Mouse (Mus musculus) adrenal gland, postnatal 4 days (tissue): ENCODE measurements around the gene Cutal. TPM values are rescaled to one million over a fixed set of nuclear protein-coding genes. Genes with fewer than 3 reads are reported as not detected.
A peak's percentile ranks its signal among the peaks of the same experiment; 100 is the strongest.

Experiments
- DNase-seq, 2 experiments: peaks; one replicate each; pipeline ENCODE4 v3.0.0; 2021 to 2022; ENCODE audit warnings: low spot score in 2 of 2, mixed read lengths in 2 of 2
- total RNA-seq, 2 experiments: library from RNA; stranded (reverse); gene quantifications; 2 replicates each; pipeline ENCODE4 v1.2.3; 2021

Cutal gene
- total RNA-seq, 2 experiments from 2014 or later, result 2.4 to 3.0 TPM

GRCm38 (mm10) chr2:34882757-34883156 lies 8.6 kb downstream of the Cutal start:
- DNase-seq, result no peak

GRCm38 (mm10) chr2:34883190-34883589 lies 9.0 kb downstream of the Cutal start:
- no peak for DNase-seq

DNA sequence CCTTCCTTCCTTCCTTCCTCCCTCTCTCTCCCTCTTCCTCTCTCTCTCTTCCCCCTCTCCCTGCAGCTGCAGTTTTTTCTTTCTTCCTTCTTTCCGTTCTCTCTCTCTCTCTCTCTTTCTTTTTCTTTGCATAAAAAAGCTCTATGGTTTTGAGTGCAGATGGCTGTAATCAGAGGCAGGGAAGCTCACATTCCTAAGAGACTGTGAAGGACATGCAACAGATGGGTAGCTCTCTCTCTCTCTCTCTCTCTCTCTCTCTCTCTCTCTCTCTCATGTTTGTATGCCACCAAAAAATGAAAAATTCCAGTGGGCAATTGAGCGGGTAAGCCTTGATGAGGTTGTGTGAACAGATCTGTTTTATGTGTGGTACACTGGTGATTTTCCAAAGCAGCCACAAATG lies 10.0 kb downstream of the Cutal start:
- DNase-seq, result no peak

DNA sequence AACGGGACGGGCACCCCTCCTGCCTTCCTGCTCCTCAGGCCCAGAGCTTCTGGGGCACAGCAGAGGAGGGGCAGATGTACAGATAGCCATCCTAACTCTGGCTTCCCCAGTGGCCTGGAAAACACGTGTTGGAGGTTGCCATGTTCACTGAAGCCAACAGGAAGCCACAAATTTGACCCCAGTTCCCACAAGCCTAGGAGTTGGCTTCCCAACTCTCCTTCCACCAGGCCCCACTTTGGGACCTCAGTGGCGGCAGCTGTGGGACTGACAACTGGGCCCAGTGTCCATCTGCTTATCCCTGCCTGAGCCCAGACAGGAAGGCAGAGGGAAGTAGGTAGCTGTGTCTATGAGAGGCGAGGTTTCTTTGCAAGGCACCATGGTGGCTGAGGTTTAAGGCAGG lies 19.8 kb downstream of the Cutal start:
- DNase-seq, result no peak

- no peak for DNase-seq
Measured at GRCm38 (mm10) chr2:34895503-34896113, 21.4 kb downstream of the Cutal start.

DNA sequence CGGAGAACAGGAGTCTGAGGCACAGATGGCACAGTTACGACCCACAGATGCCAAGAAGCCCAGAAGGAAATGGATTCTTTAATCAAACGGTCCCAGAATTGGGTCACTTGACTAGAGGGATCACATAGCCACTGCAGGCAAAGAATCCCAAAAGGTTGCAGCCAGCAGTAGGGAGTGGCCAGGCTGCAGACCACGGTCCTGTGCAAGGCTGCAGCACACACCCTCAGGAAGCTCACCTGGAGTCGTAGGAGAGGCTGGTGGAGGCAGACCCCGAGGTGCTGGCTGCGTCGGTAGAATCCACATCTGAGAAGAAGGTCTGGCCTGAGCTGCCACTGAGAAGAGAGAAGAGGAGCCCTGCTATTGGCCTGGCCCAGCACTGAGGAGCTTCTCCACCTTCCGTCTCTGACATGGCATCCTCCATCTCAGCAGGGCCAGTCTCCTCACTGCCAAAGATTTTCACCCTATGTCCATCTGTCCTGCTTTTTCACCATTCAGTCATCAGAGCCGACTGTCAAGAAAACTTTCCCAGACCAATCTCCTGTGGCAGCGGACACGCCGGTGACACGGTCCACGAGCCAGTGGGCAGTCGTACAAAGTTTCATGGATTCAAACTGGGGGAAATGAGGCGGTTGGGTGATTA lies 22.7 kb downstream of the Cutal start:
- DNase-seq, result no peak

DNA sequence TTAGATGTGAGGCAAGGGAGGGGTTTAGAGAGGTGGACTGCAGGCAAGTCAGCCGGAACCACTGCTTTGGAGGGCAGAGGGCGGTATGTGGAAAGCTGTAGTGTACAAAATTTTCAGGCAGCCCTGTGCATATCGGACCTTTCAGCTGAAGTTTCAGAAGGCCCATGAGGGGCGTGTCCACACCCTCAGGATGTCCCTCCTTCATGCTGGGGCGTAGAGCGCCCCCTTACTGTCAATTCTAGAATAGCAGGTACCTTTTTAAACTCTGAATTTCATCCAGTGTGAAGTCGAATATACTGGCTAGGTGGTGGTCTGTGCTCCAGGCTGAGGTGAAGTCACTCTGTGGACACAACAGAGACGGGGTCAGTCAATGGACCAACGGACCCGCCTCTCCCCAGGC lies 23.6 kb downstream of the Cutal start:
- no peak for DNase-seq

- DNase-seq, result no peak
Measured at GRCm38 (mm10) chr2:34899682-34900081, 25.5 kb downstream of the Cutal start.

GRCm38 (mm10) chr2:34900412-34900811 lies 26.2 kb downstream of the Cutal start:
- DNase-seq, result no peak

- no peak for DNase-seq
Measured at GRCm38 (mm10) chr2:34901726-34902125, 27.5 kb downstream of the Cutal start.

DNA sequence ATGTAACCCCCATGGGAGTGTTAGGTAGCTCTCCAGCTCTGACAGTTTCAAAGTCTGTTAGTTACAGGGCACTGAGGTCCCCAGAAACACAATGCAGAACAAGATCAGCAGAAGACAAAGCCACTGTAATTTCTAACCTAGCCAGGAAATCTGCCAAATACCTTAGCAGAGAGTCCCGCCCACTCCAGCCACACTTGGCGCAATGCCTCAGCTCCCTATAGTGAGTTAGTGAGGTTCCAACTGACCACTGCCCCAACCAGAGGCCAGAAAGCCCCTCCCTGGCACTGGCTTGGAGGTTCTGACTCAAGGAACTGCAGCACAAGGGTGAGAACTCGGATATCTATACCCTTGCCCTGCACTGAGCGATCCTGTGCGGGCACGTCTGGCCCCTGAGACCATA lies 28.5 kb downstream of the Cutal start:
- DNase-seq, result no peak

DNA sequence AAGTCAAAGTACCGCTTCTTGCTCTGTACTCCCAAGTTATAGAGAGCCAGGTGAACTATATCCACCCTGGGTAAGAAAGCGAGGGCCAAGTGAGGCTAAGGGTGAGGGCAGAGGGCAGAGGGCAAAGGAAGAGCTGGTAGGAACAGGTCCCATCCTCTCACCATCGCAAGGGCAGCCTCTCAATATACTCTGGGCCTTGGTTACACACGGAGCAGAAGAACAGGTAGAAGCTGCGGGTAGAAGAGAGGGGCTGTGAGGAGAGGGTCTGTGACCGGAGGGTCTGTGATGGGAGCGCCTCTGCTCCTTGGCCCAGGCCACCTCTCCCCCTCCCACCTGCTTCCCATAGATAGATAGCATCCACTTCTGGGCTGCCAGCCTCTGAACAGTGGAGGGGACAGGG lies 29.0 kb downstream of the Cutal start:
- no peak for DNase-seq

- no peak for DNase-seq
Measured at GRCm38 (mm10) chr2:34903652-34904405, 29.6 kb downstream of the Cutal start.

GRCm38 (mm10) chr2:34904849-34905542 lies 30.8 kb downstream of the Cutal start:
- DNase-seq, result peak; percentile 92 to 95

GRCm38 (mm10) chr2:34906426-34906825 lies 32.2 kb downstream of the Cutal start:
- DNase-seq, result no peak

DNA sequence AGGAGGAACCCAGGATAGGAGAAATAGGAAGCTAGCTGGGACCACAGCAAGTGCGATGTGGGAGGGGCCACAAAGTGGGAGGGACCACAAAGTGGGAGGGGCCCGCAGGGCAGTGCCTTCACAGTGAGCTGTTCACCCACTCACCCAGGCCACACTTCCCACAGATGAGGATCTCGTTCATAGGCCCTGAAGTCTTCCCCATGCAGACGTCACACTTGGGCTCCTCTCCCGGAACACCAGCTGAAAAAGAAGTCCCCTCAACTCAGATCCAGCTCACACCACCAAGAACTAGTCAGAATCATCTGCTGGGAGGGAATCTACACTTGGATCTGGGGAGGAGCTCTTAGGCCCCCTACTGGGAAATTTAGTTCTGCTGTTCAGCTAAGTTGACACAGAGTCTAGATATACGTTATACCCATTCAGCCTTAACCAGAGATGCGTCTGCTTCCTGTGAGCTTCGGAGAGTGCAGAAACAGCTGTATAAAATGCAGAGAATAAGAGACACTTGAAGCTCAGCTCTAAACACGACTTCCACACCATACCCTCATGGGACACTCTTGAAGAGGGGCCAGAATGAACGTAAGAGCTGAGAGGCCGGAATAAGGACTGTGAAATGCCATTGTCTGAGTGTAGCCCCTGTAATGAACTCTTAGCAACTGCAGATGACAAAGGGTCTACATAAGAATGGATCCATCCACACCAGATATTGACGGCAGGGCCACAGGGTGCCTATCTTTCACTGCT lies 32.8 kb downstream of the Cutal start:
- DNase-seq, result no peak

DNA sequence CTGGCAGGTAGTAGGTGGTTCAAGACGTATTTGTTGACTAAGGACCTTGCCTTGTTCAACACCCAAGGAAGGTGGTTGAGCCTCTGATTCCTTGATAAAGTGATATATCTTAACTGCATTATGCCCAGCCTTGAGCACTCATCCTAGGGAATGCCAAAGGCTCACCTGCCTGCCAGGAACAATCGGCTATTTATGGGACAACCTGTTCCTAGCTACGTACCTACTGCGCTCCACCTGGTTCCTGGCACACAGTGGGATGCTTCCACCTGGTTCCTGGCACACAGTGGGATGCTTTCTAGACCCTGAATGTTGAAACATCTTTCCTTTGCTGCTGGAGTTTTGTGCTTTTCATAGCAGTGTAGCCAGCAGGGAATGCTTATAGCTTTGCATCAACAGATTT lies 35.5 kb downstream of the Cutal start:
- no peak for DNase-seq

GRCm38 (mm10) chr2:34911871-34912270 lies 37.7 kb downstream of the Cutal start:
- no peak for DNase-seq

DNA sequence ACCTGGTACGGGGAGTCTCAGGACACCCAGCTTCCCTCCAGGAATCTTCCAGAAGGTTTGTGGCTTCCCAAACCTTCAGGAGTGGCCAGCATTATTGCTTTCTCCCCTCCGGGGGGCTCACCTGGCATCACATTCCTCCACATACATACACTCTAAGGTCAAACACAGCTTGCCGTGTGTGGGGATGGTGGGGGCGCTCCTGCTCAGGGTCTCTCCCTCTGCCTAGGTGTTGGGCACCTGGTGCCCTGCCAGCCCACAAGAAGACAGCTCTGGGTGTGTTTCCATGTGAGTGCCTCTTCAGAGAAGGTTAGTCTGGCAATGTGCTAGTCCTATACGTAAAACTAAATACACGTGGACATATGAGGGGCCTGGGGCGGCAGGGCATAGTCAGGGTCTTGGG lies 38.4 kb downstream of the Cutal start:
- no peak for DNase-seq

GRCm38 (mm10) chr2:34913218-34914068 lies 39.2 kb downstream of the Cutal start, which contains the start of gene Phf19:
Phf19 (minus strand) TSS chr2:34914026.
- DNase-seq, result peak in 1 of 2 experiments; percentile 22
